Mouse (Mus musculus) kidney, embryonic 15.5 days (tissue): ENCODE results near the gene Scamp3. TPM values are rescaled to one million over a fixed set of nuclear protein-coding genes. Genes with fewer than 3 reads are reported as not detected.
"Not testable (repeated sequence)": the region's sequence is repeated elsewhere in the genome, so short reads cannot be mapped to it uniquely, and the experiment has no call there.

Experiments
- ATAC-seq: fragments of 200-750 bp; cut with Nextera tagmentation; replicated peaks from 2 replicates; pipeline ENCODE4 v1.8.0; 2017; ENCODE audit warnings: moderate TSS enrichment; ENCODE audit not compliant: low FRiP score
- H3K27ac ChIP-seq: fragments of 300-500 bp; sonication (generic); 2 replicates; pipeline ENCODE4 v1.5.1; 2015; ENCODE audit warnings: mild to moderate bottlenecking, inconsistent platforms
- H3K27me3 ChIP-seq: fragments of 300-500 bp; sonication (generic); 2 replicates; pipeline ENCODE4 v1.6.1; 2015; ENCODE audit warnings: inconsistent platforms
- H3K36me3 ChIP-seq: fragments of 300-500 bp; sonication (generic); 2 replicates; pipeline ENCODE4 v1.6.1; 2015; ENCODE audit warnings: inconsistent platforms
- H3K4me1 ChIP-seq: fragments of 300-500 bp; sonication (generic); 2 replicates; pipeline ENCODE4 v1.6.1; 2015; ENCODE audit warnings: inconsistent platforms
- H3K4me2 ChIP-seq: fragments of 300-500 bp; sonication (generic); 2 replicates; pipeline ENCODE4 v1.6.1; 2015; ENCODE audit warnings: moderate library complexity, mild to moderate bottlenecking, inconsistent platforms
- H3K4me3 ChIP-seq: fragments of 300-500 bp; sonication (generic); replicated peaks from 2 replicates; pipeline ENCODE4 v1.5.1; 2015; ENCODE audit warnings: mild to moderate bottlenecking, inconsistent platforms
- H3K9ac ChIP-seq: fragments of 300-500 bp; sonication (generic); 2 replicates; pipeline ENCODE4 v1.6.1; 2015; ENCODE audit warnings: mild to moderate bottlenecking, inconsistent platforms
- H3K9me3 ChIP-seq: fragments of 300-500 bp; sonication (generic); replicated peaks from 2 replicates; pipeline ENCODE4 v1.6.1; 2016; ENCODE audit warnings: inconsistent platforms
- WGBS: fragments of 180-500 bp; shearing (Covaris S2); methylation state at CpG from one replicate; pipeline ENCODE4 v1.1.7; 2015; ENCODE audit warnings: mixed read lengths; 5-methylcytosine and 5-hydroxymethylcytosine counted together
- polyA plus RNA-seq: library from polyadenylated mRNA; unstranded; fragments of >200 nt; fragmentation: Nextera tagmentation; extraction: Ambion mirVana; gene quantifications from 2 replicates; pipeline ENCODE4 v1.2.1, GENCODE M21; 2015

Scamp3 gene
- polyA plus RNA-seq, 1 experiment from 2014 or later, result 133 TPM

DNA sequence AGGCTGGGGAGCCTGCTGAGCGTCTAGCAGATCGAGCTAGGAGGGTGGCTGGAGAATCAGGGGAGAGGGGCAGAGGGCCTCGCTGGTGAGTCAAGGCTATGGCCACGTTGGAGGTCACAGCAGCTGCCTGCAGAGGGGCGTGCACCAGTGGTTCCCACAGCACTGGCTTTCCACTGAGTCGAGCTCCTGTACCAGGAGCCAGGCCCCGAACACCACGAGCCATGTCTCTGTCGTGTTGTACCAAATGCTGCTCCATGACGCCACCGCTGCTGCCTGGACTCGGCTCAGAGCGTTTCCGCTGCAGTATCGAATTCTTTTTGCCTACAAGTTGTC lies 29.3 kb upstream of the Scamp3 start:
- peak; percentile 37; the same call in 1 of the 2 replicates for ATAC-seq
- peak overlapping the region; percentile 41 for H3K4me3 ChIP-seq

GRCm38 (mm10) chr3:89148567-89148966 lies 28.7 kb upstream of the Scamp3 start:
- H3K4me2 ChIP-seq, result peak overlapping the region; percentile 82
- no peaks in the 10 kb centered on the region for H3K9me3 ChIP-seq
- no peak overlapping the region for H3K9ac ChIP-seq
- peaks cover 11% of the 10 kb centered on the region for H3K4me1 ChIP-seq
- ATAC-seq, result no peak
- no peak overlapping the region for H3K27ac ChIP-seq
- H3K27me3 ChIP-seq, result peaks cover 50% of the 10 kb centered on the region
- H3K4me3 ChIP-seq, result no peak overlapping the region
- H3K36me3 ChIP-seq, result no peaks in the 10 kb centered on the region
- 73% methylated on average over 14 of the region's 14 CpGs for WGBS

More for the DNA sequence above, 29.3 kb upstream of the Scamp3 start:
- Histone ChIP-seq H3K27ac (no peak overlapping the region), H3K4me1 (peaks cover 11% of the 10 kb centered on the region), H3K27me3 (peaks cover 50% of the 10 kb centered on the region), H3K9ac (peak overlapping the region; percentile 29; the same call in 1 of the 2 replicates), H3K9me3 (no peaks in the 10 kb centered on the region), H3K4me2 (peak overlapping the region; percentile 82), H3K36me3 (no peaks in the 10 kb centered on the region)
- WGBS, result 6% methylated on average over 15 of the region's 15 CpGs

GRCm38 (mm10) chr3:89152084-89152835 lies 25.0 kb upstream of the Scamp3 start:
- Histone ChIP-seq H3K9me3 (no peaks in the 10 kb centered on the region), H3K4me2 (no peak overlapping the region), H3K27ac (no peak overlapping the region), H3K4me3 (no peak overlapping the region), H3K4me1 (peaks cover 9% of the 10 kb centered on the region), H3K36me3 (no peaks in the 10 kb centered on the region), H3K27me3 (peaks cover 46% of the 10 kb centered on the region), H3K9ac (no peak overlapping the region)
- no peak for ATAC-seq
- WGBS, result 51% methylated on average over 17 of the region's 17 CpGs

DNA sequence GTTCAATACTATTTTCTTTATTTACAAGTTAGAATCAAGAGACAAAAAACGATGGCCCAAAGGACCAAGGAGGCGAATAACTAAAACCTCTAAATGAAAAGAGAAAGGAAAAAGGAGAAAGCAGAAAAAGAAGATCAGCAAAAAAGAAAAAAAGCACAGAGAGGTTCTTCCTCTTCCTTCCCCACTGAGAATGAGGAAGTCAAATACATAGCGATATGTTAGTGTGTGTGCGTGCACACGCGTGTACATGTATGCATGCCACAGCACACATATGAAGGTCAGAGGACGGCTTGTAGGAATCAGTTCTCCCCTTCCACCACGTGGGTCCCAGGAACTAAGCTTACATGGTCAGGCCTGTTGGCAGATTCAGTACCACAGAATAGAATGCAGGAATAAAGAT lies 20.3 kb upstream of the Scamp3 start:
- Histone ChIP-seq H3K27me3 (peaks cover 28% of the 10 kb centered on the region), H3K4me1 (peaks cover 16% of the 10 kb centered on the region), H3K4me2 (no peak overlapping the region), H3K4me3 (no peak overlapping the region), H3K9me3 (no peaks in the 10 kb centered on the region), H3K27ac (no peak overlapping the region), H3K36me3 (no peaks in the 10 kb centered on the region), H3K9ac (no peak overlapping the region)
- 88% methylated on average over 8 of the region's 8 CpGs for WGBS
- no peak for ATAC-seq

GRCm38 (mm10) chr3:89158651-89159050 lies 18.6 kb upstream of the Scamp3 start:
- Histone ChIP-seq H3K9ac (no peak overlapping the region), H3K27me3 (peaks cover 18% of the 10 kb centered on the region), H3K4me2 (no peak overlapping the region), H3K4me1 (peaks cover 17% of the 10 kb centered on the region), H3K4me3 (no peak overlapping the region), H3K36me3 (no peaks in the 10 kb centered on the region), H3K9me3 (no peaks in the 10 kb centered on the region), H3K27ac (no peak overlapping the region)
- 20% methylated on average over 7 of the region's 7 CpGs for WGBS
- no peak for ATAC-seq

- H3K4me3 ChIP-seq, result peak overlapping the region; percentile 63
- ATAC-seq, result no peak
- no peak overlapping the region for H3K9ac ChIP-seq
- H3K27me3 ChIP-seq, result peaks cover 18% of the 10 kb centered on the region
- no peaks in the 10 kb centered on the region for H3K36me3 ChIP-seq
- H3K4me2 ChIP-seq, result peak overlapping the region; percentile 100
- 2% methylated on average over 13 of the region's 13 CpGs for WGBS
- no peak overlapping the region for H3K27ac ChIP-seq
- peaks cover 23% of the 10 kb centered on the region for H3K4me1 ChIP-seq
- H3K9me3 ChIP-seq, result no peaks in the 10 kb centered on the region
Observed at GRCm38 (mm10) chr3:89159211-89159610, 18.1 kb upstream of the Scamp3 start.

DNA sequence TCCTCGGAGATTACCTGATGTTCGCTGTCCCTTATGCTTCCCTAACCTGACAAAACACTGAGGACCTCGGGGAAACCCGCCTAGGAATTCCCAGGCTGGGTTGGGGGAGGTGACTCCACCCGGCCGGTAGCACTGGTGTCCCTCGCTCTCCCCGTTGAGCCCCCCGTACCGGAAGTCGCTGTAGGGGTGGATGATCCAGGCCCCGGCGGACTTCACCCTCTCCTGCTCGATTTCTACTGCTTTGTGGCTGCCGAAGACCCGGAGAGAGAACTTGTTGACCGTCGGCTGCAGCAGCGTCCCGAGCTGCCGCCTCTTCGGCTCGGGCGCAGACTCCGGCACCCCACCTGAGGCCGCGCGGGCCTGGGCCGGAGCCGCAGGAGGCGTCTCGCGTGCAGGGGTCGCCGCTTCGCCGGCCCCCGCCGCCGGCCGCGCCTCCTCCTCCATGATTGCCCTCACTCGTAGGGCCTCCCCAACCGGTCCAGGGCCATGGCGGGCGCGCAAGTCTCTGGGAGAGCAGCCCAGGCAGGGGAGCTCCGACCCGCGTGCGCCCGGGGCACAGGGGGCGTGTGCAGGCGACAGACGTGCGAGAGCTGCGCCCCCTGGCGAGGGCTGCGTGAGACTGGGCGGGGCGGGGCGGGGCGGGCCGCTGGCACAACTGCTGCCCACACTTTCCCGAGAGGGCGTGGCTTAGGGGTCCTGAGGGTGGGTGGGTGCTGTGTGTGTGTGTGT lies 17.5 kb upstream of the Scamp3 start, which contains the start of gene Hcn3:
Gene Hcn3 (minus strand): TSS at position 581 of the 729 bp plus-strand sequence.
- peak within 1 kb of the TSS; percentile 46 for H3K9ac ChIP-seq
- under 1% methylated on average over 66 of the region's 66 CpGs for WGBS
- H3K36me3 ChIP-seq, result no peaks in the 10 kb centered on the region
- no peaks in the 10 kb centered on the region for H3K9me3 ChIP-seq
- peak within 1 kb of the TSS; percentile 63 for H3K4me3 ChIP-seq
- ATAC-seq, result peak; percentile 63
- H3K4me1 ChIP-seq, result peaks cover 25% of the 10 kb centered on the region
- peak within 1 kb of the TSS; percentile 100 for H3K4me2 ChIP-seq
- peaks cover 17% of the 10 kb centered on the region for H3K27me3 ChIP-seq
- no peak within 1 kb of the TSS for H3K27ac ChIP-seq

GRCm38 (mm10) chr3:89161207-89161606 lies 16.1 kb upstream of the Scamp3 start:
- not testable (repeated sequence) for H3K9me3 ChIP-seq, H3K4me2 ChIP-seq, H3K36me3 ChIP-seq, H3K4me3 ChIP-seq, ATAC-seq, H3K27ac ChIP-seq, H3K9ac ChIP-seq
- peaks cover 15% of the 10 kb centered on the region for H3K27me3 ChIP-seq
- peaks cover 34% of the 10 kb centered on the region for H3K4me1 ChIP-seq

GRCm38 (mm10) chr3:89161786-89162185 lies 15.5 kb upstream of the Scamp3 start:
- Histone ChIP-seq H3K9ac (no peak overlapping the region), H3K36me3 (peaks cover 2% of the 10 kb centered on the region), H3K27me3 (peaks cover 15% of the 10 kb centered on the region), H3K4me3 (no peak overlapping the region), H3K4me2 (no peak overlapping the region), H3K9me3 (no peaks in the 10 kb centered on the region), H3K4me1 (peaks cover 39% of the 10 kb centered on the region), H3K27ac (no peak overlapping the region)
- 81% methylated on average over 4 of the region's 4 CpGs for WGBS
- ATAC-seq, result no peak

- H3K4me2 ChIP-seq, result no peak overlapping the region
- no peak overlapping the region for H3K27ac ChIP-seq
- peaks cover 43% of the 10 kb centered on the region for H3K4me1 ChIP-seq
- no peak overlapping the region for H3K9ac ChIP-seq
- no peaks in the 10 kb centered on the region for H3K9me3 ChIP-seq
- H3K36me3 ChIP-seq, result peaks cover 14% of the 10 kb centered on the region
- 64% methylated on average over 1 of the region's 1 CpGs for WGBS
- no peak for ATAC-seq
- H3K4me3 ChIP-seq, result no peak overlapping the region
- H3K27me3 ChIP-seq, result peaks cover 13% of the 10 kb centered on the region
Observed at GRCm38 (mm10) chr3:89163123-89163522, 14.2 kb upstream of the Scamp3 start.

DNA sequence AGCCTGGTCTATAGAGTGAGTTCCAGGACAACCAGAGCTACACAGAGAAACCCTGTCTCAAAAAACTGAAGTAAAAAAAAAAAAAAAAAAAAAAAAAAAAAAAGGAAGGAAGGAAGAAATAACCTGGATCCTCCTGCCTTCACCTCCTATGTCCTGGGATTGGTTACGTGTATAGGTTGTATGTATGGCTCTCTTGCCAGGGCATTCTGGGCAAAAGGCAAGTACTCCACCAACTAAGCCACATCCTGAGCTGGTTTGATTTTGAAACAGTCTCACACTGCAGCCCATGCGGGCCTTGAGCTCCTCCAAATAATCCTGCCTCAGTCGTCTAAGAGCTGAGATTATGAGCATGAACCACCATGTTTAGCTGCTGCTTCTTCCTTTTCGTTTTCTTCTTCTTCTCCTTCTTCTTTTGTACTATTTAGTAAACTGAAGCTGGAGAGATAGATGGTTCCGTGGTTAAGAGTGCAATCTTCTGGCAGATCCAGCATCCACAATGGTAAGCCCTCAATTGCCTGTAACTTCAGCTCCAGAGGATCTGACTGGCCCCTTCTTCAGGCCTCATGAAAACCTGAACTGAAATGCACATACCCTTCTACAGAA lies 13.5 kb upstream of the Scamp3 start:
- Histone ChIP-seq H3K27me3 (peaks cover 7% of the 10 kb centered on the region), H3K9ac (peak overlapping the region; percentile 95), H3K36me3 (peaks cover 21% of the 10 kb centered on the region), H3K27ac (peak overlapping the region; percentile 99), H3K4me2 (peak overlapping the region; percentile 72), H3K9me3 (no peaks in the 10 kb centered on the region), H3K4me1 (peaks cover 43% of the 10 kb centered on the region), H3K4me3 (peak overlapping the region; percentile 92)
- 77% methylated on average over 5 of the region's 5 CpGs for WGBS
- ATAC-seq, result no peak
